Mouse (Mus musculus) neural tube, embryonic 15.5 days (tissue): ENCODE measurements around the gene Crkl. TPM values are rescaled to one million over a fixed set of nuclear protein-coding genes. Genes with fewer than 3 reads are reported as not detected.
"Not testable (repeated sequence)": the region's sequence is repeated elsewhere in the genome, so short reads cannot be mapped to it uniquely, and the experiment has no call there.

Experiments used
- ATAC-seq: fragments of 200-750 bp; cut with Nextera tagmentation; 2 replicates; pipeline ENCODE4 v1.8.0; 2017; ENCODE audit warnings: mild to moderate bottlenecking, moderate TSS enrichment, moderate library complexity; ENCODE audit not compliant: low FRiP score
- H3K27ac ChIP-seq: fragments of 300-500 bp; sonication (generic); replicated peaks from 2 replicates; pipeline ENCODE4 v1.5.1; 2015; ENCODE audit warnings: mild to moderate bottlenecking, inconsistent platforms
- H3K27me3 ChIP-seq: fragments of 300-500 bp; sonication (generic); replicated peaks from 2 replicates; pipeline ENCODE4 v1.6.1; 2015; ENCODE audit warnings: inconsistent platforms
- H3K36me3 ChIP-seq: fragments of 300-500 bp; sonication (generic); 2 replicates; pipeline ENCODE4 v1.6.1; 2015; ENCODE audit warnings: inconsistent platforms
- H3K4me1 ChIP-seq: fragments of 300-500 bp; sonication (generic); 2 replicates; pipeline ENCODE4 v1.6.1; 2015; ENCODE audit warnings: inconsistent platforms
- H3K4me2 ChIP-seq: fragments of 300-500 bp; sonication (generic); 2 replicates; pipeline ENCODE4 v1.6.1; 2015; ENCODE audit warnings: inconsistent platforms, mild to moderate bottlenecking, moderate library complexity
- H3K4me3 ChIP-seq: fragments of 300-500 bp; sonication (generic); replicated peaks from 2 replicates; pipeline ENCODE4 v1.5.1; 2015; ENCODE audit warnings: mild to moderate bottlenecking, inconsistent platforms
- H3K9ac ChIP-seq: fragments of 300-500 bp; sonication (generic); replicated peaks from 2 replicates; pipeline ENCODE4 v1.6.1; 2015; ENCODE audit warnings: mild to moderate bottlenecking, inconsistent platforms
- H3K9me3 ChIP-seq: fragments of 300-500 bp; sonication (generic); replicated peaks from 2 replicates; pipeline ENCODE4 v1.6.1; 2016; ENCODE audit warnings: inconsistent platforms
- WGBS: fragments of 180-500 bp; shearing (Covaris S2); methylation state at CpG from one replicate; pipeline ENCODE4 v1.1.7; 2015; ENCODE audit warnings: mixed read lengths; 5-methylcytosine and 5-hydroxymethylcytosine counted together
- polyA plus RNA-seq: library from polyadenylated mRNA; unstranded; fragments of >200 nt; fragmentation: Nextera tagmentation; extraction: Ambion mirVana; gene quantifications from 2 replicates; pipeline ENCODE4 v1.2.1, GENCODE M21; 2015

Gene Crkl
- polyA plus RNA-seq, 1 experiment from 2014 or later: 77.4 TPM

DNA sequence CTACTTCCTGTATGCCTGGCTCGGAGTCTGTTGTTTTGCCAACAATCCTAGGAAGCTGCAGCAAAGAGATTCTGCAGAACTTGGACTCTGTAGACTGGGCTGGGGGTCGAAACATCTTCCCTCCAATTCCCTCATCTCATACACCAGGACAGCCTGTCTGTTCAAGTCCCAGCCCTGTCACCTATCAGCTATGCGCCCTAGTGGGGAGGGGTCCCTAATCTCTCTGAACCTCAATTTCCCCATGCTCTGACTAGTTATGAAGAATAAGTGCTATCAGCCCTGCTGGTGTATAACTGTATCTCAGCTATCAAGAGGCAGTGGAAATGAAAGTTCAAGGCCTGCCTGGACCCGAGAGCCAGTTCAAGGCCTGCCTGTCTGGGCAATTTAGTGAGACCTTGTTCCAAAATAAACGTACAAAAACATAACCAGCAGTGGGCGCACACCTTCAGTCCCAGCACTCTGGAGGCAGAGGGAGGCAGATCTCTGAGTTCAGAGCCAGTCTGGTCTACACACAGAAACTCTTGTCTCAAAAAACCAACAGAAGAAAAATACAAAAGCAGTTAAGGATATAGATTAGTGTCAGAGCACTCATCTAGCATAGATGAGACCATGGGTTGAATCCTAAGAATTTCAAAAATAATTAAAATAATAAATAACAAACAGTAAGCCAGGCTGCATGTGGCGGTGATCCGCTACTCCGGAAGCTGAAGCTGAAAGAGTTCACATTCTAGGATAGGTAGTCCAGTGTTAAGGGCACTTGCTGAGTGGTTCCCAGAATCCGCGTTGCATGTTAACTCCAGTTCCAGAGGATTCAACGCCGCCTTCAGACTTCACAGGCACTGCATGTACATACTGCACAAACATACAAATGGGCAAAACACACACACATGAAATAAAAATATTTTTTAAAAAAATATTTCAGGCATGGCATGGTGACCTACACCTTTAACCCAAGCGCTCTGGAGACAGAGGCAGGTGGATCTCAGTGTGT, 37.0 kb downstream of the Crkl start:
- ATAC-seq: peak; percentile 6; the same call in 1 of the 2 replicates
- H3K4me1 ChIP-seq: peaks cover 12% of the 10 kb centered on the region

DNA sequence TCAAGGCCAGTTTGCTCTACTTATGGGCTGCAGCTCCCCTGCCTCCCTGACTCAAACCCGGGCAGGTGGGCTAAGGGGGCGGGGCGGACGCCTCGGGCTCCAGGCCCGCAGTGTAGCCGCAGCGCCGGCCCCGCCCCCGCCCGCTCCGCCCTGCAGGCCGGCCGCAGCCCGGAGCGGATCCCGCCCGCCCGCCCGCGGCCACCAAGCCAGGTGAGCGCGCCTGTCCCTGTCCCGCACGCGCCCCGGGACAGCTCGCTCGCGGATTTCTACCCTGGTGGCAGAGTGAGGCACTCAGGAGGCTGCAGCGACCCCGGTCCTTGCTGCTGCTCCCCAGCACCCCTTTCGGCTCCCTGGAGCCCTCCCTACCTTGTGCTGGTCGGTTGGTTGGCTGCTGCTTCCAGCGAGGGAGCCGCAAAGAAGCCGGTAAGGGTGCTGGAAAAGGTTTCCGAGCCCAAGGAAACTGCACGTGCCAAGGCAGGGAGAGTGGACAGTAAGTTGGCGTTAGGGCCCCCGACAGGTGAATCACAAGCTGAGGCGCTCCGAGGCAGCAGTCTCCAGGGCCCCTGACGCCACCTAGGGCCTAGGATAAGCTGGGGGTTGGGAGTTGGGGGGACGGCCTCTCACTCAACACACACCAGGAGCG, 37.8 kb downstream of the Crkl start, which contains the start of gene Aifm3:
Gene Aifm3, plus strand, starts transcription at position 143 of the 643 bp plus-strand sequence.
- Histone ChIP-seq H3K36me3 (peaks cover 27% of the 10 kb centered on the region), H3K9me3 (no peaks in the 10 kb centered on the region), H3K9ac (peak within 1 kb of the TSS; percentile 31), H3K27ac (no peak within 1 kb of the TSS), H3K4me2 (peak within 1 kb of the TSS; percentile 71), H3K27me3 (peaks cover 16% of the 10 kb centered on the region; the same call in 1 of the 2 replicates), H3K4me3 (peak within 1 kb of the TSS; percentile 38), H3K4me1 (peaks cover 12% of the 10 kb centered on the region)
- under 1% methylated on average over 47 of the region's 47 CpGs for WGBS
- ATAC-seq: peak; percentile 67; the same call in 1 of the 2 replicates

More for the DNA sequence above, 37.0 kb downstream of the Crkl start:
- H3K27me3 ChIP-seq: peaks cover 16% of the 10 kb centered on the region; the same call in 1 of the 2 replicates
- H3K9ac ChIP-seq: peak overlapping the region; percentile 31; the same call in 1 of the 2 replicates
- peak overlapping the region; percentile 71 for H3K4me2 ChIP-seq
- H3K36me3 ChIP-seq: peaks cover 35% of the 10 kb centered on the region
- peak overlapping the region; percentile 38 for H3K4me3 ChIP-seq
- H3K27ac ChIP-seq: no peak overlapping the region
- WGBS: 47% methylated on average over 14 of the region's 14 CpGs
- no peaks in the 10 kb centered on the region for H3K9me3 ChIP-seq

DNA sequence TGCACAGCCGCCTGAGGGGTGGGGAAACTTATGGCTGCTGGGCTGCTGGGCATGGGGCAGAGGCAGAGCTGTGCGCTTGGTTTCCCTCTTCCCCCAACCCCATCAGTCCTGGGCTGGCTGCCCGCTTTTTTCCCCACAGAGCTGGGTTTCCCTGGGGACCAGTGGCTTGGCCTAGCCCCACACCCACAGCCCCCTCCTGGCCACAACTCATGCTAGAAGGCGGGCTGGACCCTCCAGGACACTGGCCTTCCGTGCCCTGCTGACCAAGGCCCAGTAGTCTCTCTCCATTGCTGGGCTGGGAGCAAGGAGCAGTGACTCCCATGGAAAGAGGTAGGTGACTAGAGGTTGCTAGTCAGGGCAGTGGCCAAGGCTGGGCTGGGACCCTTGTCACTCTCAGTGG, 39.4 kb downstream of the Crkl start:
- no peak for ATAC-seq
- peaks cover 11% of the 10 kb centered on the region for H3K36me3 ChIP-seq
- H3K4me1 ChIP-seq: peaks cover 12% of the 10 kb centered on the region
- no peak overlapping the region for H3K4me2 ChIP-seq
- peaks cover 16% of the 10 kb centered on the region; the same call in 1 of the 2 replicates for H3K27me3 ChIP-seq
- no peaks in the 10 kb centered on the region for H3K9me3 ChIP-seq
- no peak overlapping the region for H3K27ac ChIP-seq
- H3K4me3 ChIP-seq: no peak overlapping the region
- no peak overlapping the region for H3K9ac ChIP-seq
- WGBS: 71% methylated on average over 5 of the region's 5 CpGs

DNA sequence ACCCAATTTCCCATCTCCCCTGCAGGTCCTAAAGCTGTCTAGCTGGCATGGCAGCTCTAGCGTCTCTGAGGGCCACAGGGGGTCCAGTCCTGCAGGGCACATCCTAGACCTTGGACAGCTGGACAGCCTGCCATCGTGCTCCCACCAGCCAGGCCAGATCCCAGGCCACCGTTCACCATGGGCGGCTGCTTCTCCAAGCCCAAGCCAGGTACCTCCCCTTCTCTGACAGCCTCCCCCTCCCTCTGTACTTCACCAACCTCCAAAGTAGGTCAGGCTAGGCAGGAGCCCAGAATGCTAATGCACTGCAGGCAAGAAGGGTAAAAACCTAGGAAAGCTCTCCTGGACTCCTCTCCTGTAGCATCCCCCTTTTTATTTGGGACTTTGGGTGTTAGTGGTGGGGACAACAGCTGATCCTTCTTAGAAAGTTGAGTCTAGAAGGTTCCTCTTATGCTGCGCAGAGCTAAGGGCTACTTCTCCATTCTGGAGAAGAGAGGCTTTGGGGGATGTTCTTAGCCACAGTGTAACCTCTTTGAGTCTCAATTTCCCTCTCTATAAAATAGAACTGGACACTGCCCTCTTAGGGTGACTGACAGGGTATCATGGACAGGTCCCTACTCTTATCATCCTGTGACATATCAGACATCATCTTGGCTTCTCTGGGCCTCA, 40.2 kb downstream of the Crkl start:
- Histone ChIP-seq H3K27ac (no peak overlapping the region), H3K9me3 (no peaks in the 10 kb centered on the region), H3K36me3 (peaks cover 7% of the 10 kb centered on the region), H3K4me1 (peaks cover 19% of the 10 kb centered on the region), H3K9ac (no peak overlapping the region), H3K27me3 (peaks cover 16% of the 10 kb centered on the region; the same call in 1 of the 2 replicates), H3K4me3 (no peak overlapping the region), H3K4me2 (no peak overlapping the region)
- ATAC-seq: no peak
- WGBS: 62% methylated on average over 5 of the region's 5 CpGs

DNA sequence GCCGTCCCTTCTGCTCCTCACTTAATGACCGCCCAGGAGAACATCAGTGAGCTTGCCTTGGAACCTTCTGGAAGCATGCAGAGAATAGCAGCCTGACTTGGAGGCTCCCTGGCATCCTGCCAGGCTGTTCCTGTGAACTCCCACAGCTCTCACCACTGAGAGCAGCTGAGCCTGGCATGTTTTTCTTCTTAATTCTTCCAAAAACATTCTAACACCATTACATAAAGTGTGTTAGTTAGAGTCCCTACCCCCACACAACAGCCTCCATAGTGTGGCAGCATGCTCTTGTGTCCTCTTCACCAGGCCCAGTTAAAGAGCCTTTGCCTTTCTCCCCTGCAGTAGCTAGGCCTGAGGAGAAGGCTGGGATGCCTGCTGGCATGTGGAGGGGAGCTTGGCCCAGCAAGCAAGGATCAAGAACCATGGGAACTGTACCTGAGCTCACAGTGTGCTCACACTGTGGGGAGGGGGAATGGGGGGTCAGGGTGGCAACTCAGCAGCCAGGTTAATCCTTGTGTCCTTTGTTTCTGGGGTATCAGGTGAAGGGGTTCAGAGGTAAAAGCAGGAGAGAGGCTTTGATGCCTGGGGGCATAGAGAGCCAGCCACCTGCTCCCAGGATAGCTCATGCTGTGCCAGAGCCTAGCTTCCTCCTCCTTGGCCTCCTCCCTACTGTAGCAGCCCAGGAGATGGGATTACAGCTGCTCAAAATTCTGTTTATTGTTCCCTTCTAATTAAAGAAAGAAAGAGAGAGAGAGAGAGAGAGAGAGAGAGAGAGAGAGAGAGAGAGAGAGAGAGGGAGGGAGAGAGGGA, 44.9 kb downstream of the Crkl start:
- 0 out of 2 replicates have a peak overlapping the region, but pooled peaks have one; percentile 11 for H3K27ac ChIP-seq
- H3K27me3 ChIP-seq: no peaks in the 10 kb centered on the region
- no peaks in the 10 kb centered on the region for H3K36me3 ChIP-seq
- H3K9me3 ChIP-seq: no peaks in the 10 kb centered on the region
- WGBS: 52% methylated on average over 2 of the region's 2 CpGs
- no peak; the same call in 1 of the 2 replicates for ATAC-seq
- no peak overlapping the region for H3K4me2 ChIP-seq
- peaks cover 13% of the 10 kb centered on the region for H3K4me1 ChIP-seq
- H3K4me3 ChIP-seq: no peak overlapping the region
- no peak overlapping the region for H3K9ac ChIP-seq

DNA sequence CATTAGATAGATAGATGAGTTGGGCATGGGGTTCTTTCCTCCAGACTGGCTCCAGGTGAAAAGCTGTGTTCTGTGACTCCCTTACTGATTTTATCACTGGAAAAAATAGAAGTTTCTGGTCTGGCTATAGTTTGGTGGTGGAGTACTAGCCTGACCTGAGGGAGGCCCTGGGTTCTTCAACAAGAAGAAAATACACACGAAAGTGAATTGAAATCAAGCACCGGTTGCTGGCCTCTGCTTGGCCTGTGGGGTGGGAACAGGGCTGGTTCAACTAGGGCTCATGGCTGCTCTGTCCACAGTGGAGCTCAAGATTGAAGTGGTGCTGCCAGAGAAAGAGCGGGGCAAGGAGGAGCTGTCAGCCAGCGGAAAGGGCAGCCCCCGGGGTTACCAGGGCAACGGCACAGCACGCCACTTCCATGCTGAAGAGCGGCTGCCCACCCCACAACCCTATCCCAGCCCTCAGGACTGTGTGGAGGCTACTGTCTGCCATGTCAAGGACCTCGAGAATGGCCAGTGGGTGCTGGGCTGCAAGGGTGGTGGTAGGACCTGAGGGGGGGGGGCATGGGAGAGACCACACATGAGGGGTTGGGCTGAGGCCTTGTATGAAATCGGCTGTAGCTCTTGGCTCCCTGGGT, 47.6 kb downstream of the Crkl start:
- no peak overlapping the region for H3K27ac ChIP-seq
- 0 out of 2 replicates have a peak, but pooled peaks have one; percentile 62 for ATAC-seq
- peak overlapping the region; percentile 11; the same call in 1 of the 2 replicates for H3K4me2 ChIP-seq
- no peak overlapping the region for H3K9ac ChIP-seq
- no peaks in the 10 kb centered on the region for H3K9me3 ChIP-seq
- WGBS: 18% methylated on average over 10 of the region's 10 CpGs
- H3K4me3 ChIP-seq: no peak overlapping the region
- H3K27me3 ChIP-seq: 0 out of 2 replicates have a peak, but pooled peaks cover 5% of the 10 kb centered on the region
- H3K4me1 ChIP-seq: peaks cover 13% of the 10 kb centered on the region
- no peaks in the 10 kb centered on the region for H3K36me3 ChIP-seq

DNA sequence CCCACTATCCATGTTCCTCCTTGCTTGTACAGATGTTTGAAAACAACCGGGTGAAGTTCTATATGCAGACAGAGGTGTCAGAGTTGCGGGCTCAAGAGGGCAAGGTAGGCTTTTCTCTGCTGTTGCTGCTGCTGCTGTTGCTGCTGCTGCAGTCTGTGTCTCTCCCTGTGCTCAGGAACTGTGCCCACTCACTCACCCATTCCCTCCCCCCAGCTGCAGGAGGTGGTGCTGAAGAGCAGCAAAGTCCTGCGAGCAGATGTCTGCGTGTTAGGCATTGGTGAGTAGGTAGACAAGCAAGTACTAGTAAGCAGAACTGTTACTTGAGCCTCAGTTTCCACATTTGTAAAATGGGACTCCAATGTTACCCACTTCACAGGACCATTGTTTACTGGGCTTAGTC, 50.9 kb downstream of the Crkl start:
- H3K27ac ChIP-seq: no peak overlapping the region

DNA sequence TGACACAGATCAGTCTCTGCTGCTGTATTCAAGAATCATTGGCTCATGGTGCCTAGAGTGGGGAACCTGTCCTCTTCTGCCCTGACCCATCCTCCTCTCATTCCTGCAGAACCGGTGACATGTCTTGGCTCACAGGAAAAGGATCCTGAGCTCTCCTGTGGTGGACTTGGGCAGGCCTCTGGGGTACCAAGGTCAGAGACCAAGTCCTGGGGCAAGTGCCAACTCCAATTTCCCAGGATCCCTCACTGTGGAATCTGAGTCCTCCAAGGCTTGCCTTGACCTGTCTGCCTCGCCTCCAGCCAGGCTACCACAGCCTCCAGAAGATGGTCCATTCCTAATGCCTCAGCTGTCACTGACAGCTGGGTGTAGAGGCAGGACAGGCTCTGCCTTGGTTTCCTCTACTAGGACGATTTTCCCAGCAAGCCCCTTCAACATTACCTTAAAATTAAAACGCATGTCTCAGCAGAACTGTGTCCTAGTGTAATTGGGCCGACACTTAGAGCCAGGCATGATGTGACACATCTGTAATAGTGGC, 55.3 kb downstream of the Crkl start:
- H3K36me3 ChIP-seq: peaks cover 10% of the 10 kb centered on the region
- H3K4me3 ChIP-seq: no peak overlapping the region
- no peak overlapping the region for H3K27ac ChIP-seq
- H3K4me1 ChIP-seq: peaks cover 18% of the 10 kb centered on the region
- ATAC-seq: no peak
- H3K27me3 ChIP-seq: 0 out of 2 replicates have a peak, but pooled peaks cover 5% of the 10 kb centered on the region
- H3K9me3 ChIP-seq: no peaks in the 10 kb centered on the region
- no peak overlapping the region for H3K9ac ChIP-seq
- 88% methylated on average over 5 of the region's 5 CpGs for WGBS
- H3K4me2 ChIP-seq: no peak overlapping the region

More for the DNA sequence above, 50.9 kb downstream of the Crkl start:
- no peak overlapping the region for H3K4me2 ChIP-seq
- no peak overlapping the region for H3K9ac ChIP-seq
- no peaks in the 10 kb centered on the region for H3K36me3 ChIP-seq
- no peak overlapping the region for H3K4me3 ChIP-seq
- no peaks in the 10 kb centered on the region for H3K9me3 ChIP-seq
- 86% methylated on average over 4 of the region's 4 CpGs for WGBS
- peaks cover 5% of the 10 kb centered on the region for H3K4me1 ChIP-seq
- no peak for ATAC-seq
- 0 out of 2 replicates have a peak, but pooled peaks cover 5% of the 10 kb centered on the region for H3K27me3 ChIP-seq

DNA sequence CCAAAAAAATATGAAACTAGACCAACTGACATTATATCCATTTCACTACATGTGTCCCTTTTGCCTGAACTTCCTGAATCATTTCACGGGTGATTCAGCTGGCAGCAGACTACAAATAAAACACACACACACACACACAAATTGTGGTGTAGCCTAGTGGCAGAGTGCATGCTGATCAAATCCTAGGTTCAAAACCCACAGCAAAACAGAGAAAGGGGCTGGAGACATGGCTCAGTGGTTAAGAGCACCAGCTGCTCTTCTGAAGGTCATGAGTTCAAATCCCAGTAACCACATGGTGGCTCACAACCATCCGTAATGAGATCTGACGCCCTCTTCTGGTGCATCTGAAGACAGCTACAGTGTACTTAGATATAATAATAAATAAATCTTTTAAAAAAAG, 56.2 kb downstream of the Crkl start:
- Histone ChIP-seq H3K9ac (peak overlapping the region; percentile 75), H3K4me3 (peak overlapping the region; percentile 74), H3K4me2 (peak overlapping the region; percentile 75), H3K27ac (peak overlapping the region; percentile 98), H3K36me3 (peaks cover 20% of the 10 kb centered on the region), H3K4me1 (peaks cover 18% of the 10 kb centered on the region)
- WGBS: 30% methylated on average over 3 of the region's 3 CpGs
- not testable (repeated sequence) for ATAC-seq, H3K9me3 ChIP-seq, H3K27me3 ChIP-seq
